Mouse (Mus musculus) cerebellum, adult 2 months (tissue): ENCODE data around the gene Ern1.

Experiments used
- CTCF ChIP-seq: fragments of 200-500 bp; IDR thresholded peaks from 2 replicates; pipeline ENCODE4 v1.5.1; 2011; ENCODE audit warnings: low read depth, mild to moderate bottlenecking, control low read depth, low read length, moderate library complexity, borderline replicate concordance; ENCODE audit not compliant: insufficient read depth
- POLR2A ChIP-seq: fragments of 200-500 bp; IDR thresholded peaks from 2 replicates; pipeline ENCODE4 v1.6.1; 2011; ENCODE audit warnings: low read length, control low read depth, borderline replicate concordance; ENCODE audit not compliant: insufficient read depth

DNA sequence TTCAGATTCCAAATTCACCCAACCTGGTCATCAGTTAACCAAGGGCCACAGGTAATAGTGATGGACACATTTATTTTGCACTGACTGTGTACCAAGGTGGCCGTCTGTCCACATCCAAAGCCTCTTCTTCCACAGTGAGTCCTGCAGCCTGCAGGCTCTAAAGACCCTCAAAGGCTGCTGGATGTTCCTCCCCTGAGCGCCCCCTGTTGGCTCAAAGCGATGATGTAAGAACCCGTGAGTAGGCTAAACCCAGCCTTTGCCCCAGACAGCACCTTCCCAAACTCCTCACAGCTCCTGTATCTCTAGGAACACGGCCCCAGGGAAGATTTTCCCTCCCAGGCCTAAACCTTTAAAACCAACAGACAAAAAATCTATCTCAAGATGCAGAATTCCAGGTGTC, 128.3 kb downstream of the Ern1 start:
- TF ChIP-seq CTCF, result no peak
- no peak for TF ChIP-seq POLR2A
